Mouse (Mus musculus) megakaryocyte, embryonic 14.5 days (primary cell): ENCODE data around the gene Gm37240.

Experiments used
- FLI1 ChIP-seq: IDR thresholded peaks from 2 replicates; pipeline ENCODE4 v1.6.1; 2012; ENCODE audit warnings: low read length, inconsistent platforms, mixed read lengths
- GATA1 ChIP-seq: IDR thresholded peaks from 3 replicates; pipeline ENCODE4 v1.6.1; 2012; ENCODE audit warnings: mixed read lengths, low read length, inconsistent platforms, borderline replicate concordance

DNA sequence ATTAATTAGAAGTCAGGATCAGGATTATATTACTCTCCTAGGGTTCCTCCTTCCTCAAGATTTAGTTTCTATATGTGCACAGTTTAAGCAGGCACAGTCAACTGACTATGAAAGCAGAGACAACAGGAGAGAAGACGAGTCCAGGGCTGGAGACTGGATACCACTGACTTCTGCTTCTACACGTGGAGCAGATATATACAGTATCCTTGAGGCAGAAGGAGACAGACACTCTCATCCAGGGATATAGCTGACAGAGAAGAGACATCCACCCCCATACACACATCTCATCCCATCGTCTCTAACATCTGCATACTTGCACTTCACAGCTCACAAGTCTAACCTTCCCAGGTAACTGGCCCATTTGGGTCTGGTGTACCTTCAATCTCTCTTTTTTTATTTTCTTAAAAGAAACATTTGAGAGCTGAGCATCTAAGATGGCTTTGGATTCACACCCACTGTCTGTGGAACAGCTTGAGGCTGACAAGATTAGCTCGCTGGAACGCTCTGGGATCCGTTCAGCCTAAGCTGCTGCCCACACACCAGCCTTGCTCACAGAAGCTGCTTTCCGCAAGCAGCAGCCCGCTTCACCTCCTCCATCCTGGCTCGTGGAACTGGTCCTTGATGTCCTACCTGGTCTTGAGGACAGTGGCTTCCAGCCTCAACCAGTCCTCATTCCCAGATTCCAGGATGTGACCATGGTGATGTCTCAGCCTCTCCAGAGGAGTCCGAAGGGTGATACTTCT is 421.9 kb downstream of the Gm37240 start:
- TF ChIP-seq GATA1 (no peak), FLI1 (no peak)
